Mouse (Mus musculus): ENCODE results near the gene Ddx58.

Ddx58 gene

GRCm38 (mm10) chr4:40234256-40234655, 5.4 kb downstream of the Ddx58 start:
- DNase-seq (ENCODE audit: low spot score) = no peak

DNA sequence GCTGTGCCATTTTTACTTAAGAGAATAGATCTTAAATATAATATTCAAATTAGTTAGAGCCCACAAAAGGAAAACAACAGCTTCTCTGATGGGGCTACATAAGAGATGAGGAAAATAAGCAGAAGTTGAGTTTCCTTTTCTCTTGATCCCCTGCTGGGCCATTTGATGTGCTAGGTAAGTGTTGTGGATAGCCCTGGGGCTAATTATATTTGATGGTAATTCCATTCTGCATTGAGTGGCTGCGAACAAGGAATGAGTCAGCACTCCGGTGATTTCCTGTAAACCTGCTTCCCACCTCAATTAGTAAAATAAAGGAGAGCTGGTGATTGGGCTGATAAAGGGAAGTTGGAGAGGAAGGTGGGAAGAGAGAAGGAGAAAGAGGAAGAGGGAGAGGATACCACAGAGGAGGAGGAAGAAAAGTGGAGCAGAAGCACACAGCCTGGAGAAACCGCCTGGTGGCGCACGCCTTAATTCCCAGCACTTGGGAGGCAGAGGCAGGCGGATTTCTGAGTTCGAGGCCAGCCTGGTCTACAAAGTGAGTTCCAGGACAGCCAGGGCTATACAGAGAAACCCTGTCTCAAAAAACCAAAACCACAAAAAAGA, 6.5 kb downstream of the Ddx58 start:
- DNase-seq (ENCODE audit: low spot score) = no peak

GRCm38 (mm10) chr4:40229723-40230122, 9.9 kb downstream of the Ddx58 start:
- no peak for DNase-seq (ENCODE audit: low spot score)

DNA sequence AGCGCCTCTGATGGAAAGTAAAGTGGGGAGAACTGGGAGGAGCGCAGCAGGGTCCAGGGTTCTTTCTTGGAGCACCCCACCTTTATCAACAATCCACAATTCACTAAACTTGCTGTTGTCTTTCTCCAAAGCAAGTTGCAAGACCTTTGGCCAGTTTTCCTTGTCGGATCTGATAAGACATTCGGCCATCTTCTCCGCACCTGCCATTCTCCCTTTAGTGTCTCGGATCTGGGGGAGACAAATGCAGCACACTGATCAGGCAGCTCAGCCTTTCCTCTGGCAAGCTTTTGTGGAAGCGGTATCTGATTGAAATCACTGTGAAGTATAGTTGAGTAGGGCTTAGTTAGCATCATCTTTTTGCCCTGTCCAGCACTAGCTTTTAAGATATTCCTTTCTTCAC, 11.7 kb downstream of the Ddx58 start:
- no peak for DNase-seq (ENCODE audit: low spot score)

- DNase-seq (ENCODE audit: low spot score) = no peak
These were observed 12.5 kb downstream of the Ddx58 start for GRCm38 (mm10) chr4:40227131-40227530.

GRCm38 (mm10) chr4:40226095-40226494, 13.5 kb downstream of the Ddx58 start:
- no peak for DNase-seq (ENCODE audit: low spot score)

DNA sequence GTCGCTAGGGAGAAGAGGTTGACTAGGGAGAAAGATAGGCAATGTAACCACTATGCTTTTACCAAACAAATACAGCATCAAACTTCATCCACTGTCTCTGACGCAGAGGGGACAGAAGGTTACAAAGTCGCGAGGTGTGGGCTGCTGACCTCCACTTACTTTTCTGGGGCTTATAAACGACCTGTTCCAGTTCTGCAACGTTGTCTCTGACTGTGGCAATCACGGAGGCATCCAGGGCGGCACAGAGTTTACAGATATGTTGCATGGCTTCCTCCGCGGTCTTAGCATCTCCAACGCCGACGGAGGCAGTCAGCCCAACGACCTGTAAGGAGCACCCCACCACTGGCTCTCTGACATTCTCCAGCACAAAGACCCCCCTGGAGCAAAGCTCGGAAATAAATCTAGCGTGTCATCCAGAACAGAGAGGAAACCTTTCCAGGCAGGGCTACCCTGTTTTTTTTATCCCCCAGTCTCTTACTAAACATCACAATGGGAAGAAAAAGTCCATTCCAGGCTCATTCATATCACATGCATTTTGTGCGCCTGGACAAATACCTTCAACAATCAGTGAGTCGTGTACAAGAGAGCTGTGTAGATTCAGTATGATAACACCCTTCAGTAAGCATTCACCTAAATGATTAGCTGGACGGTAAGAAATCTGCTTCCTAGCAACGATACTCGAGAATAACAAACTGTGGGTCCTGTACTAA, 17.6 kb downstream of the Ddx58 start:
- no peak for DNase-seq (ENCODE audit: low spot score)

- DNase-seq (ENCODE audit: low spot score) = no peak
These were observed 18.4 kb downstream of the Ddx58 start for GRCm38 (mm10) chr4:40221004-40221760.

- no peak for DNase-seq (ENCODE audit: low spot score)
These were observed 19.2 kb downstream of the Ddx58 start for GRCm38 (mm10) chr4:40220437-40220836.

- DNase-seq (ENCODE audit: low spot score) = no peak
These were observed 21.2 kb downstream of the Ddx58 start for GRCm38 (mm10) chr4:40218382-40218781.

- DNase-seq (ENCODE audit: low spot score) = no peak
These were observed 21.7 kb downstream of the Ddx58 start for GRCm38 (mm10) chr4:40217910-40218309.

- DNase-seq (ENCODE audit: low spot score) = no peak
These were observed 27.5 kb downstream of the Ddx58 start for GRCm38 (mm10) chr4:40212177-40212576.

- no peak for DNase-seq (ENCODE audit: low spot score)
These were observed 31.9 kb downstream of the Ddx58 start for GRCm38 (mm10) chr4:40207701-40208100.

- DNase-seq (ENCODE audit: low spot score) = no peak
These were observed 34.3 kb downstream of the Ddx58 start for GRCm38 (mm10) chr4:40205231-40205903.

DNA sequence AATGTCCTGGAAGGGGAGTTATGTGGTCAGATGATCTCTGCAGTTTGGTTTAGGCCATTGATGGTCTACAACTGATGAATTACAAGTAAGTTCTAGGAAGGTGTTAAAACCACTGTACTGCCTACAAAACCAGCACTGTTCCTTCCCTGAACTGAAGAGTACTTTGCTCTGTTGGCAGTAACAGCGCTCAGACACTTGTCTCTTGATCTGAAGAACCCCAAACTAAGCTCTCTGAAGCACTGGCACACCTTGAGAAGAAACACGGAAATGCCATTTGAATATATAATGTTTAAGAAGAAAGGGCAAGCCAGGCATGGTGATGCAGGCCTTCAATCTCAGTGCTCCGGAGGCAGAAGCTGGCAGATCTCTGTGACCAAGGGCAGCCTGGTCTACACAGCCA, 35.3 kb downstream of the Ddx58 start:
- DNase-seq (ENCODE audit: low spot score) = no peak

DNA sequence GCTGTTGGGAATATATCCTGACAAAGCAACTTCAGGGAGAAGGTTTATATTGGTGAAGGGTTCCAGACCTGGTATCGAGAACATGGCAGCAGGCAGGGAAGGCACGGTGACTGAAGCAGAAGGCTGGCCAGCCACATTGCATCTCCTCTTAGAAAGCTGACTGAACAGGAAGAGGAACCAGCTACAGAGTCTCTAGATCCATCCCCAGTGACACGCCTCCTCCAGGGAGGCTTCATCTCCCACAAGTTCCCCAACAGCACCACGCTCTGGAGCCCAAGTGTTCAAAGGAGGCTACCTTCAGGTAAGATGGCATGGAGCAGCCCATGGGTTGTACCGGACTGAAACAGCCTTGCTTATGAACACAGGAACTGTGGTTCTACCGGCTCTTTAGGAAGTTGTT, 37.4 kb downstream of the Ddx58 start:
- no peak for DNase-seq (ENCODE audit: low spot score)

DNA sequence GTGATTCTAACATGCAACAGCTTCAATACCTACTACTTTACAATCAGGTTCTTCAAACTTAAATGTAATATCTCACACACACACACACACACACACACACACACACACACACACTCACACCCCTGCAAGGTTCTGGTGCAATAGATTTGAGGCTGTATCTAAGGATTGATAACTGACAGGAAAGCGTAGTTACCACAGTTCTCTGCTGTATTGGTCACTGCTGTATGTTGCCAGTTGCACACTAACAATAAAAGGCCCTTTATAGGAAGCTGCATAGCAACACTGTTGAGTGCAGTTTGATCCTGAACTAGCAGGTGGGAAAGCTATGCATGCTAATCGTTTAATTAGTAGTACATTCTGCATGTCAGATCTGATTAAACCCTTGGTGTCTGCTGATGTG, 44.3 kb downstream of the Ddx58 start:
- DNase-seq (ENCODE audit: low spot score) = no peak

DNA sequence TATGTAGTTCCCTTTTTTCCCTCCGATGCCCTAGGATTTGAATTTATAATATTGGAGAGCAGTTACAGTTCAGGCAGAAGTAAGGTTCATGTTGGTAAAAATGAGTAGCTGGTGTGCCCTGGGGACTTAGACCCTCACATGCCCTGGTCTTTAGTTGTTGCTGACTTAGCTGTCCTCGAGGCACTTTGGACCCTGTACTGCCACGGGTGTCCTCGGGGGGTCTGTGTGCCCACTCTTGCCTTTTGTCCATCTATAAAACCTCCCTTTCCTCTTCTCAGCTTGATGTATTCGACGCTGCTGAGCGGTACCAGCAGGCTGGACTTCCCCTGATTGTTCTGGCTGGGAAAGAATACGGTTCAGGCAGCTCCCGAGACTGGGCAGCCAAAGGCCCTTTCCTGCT, 46.2 kb downstream of the Ddx58 start:
- no peak for DNase-seq (ENCODE audit: low spot score)

DNA sequence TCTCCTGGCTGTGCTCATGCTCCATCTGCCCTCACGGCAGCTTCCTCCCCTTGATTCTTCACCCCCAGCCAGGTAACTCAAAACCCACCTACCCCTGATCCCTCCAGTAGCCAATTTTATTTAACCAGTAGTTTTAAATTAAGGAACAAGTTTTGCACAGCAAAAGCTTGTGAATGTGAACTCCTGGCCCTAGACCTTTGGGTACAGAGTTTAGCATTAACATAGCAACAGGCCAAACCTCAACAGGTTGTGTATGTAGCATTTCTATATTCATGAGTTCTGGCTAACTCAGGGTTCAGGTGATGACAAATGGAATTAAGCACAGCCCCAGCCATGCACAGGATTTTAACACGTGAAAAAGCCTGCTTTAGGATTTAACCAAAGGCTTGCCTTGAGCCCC, 47.4 kb downstream of the Ddx58 start:
- no peak for DNase-seq (ENCODE audit: low spot score)

GRCm38 (mm10) chr4:40187956-40188355, 51.7 kb downstream of the Ddx58 start:
- DNase-seq (ENCODE audit: low spot score) = no peak

DNA sequence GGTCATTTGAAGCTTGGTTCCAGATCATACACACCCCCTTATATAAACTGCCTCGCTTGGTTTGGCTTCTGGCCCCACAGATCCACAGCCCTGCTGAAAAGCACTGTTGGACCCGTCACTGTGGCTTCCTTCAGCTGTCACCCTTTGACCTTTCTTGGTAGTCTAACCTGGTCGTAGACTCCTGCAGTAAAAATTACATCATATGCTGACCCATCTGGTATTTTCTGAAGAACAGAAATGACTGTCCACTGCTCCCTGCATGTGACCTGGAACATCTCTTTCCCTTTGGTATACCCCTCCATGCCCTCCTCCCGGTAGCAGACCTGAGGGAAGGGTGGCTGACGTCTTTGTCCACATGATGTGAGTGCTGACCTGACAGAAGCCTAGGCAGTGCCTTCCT, 55.2 kb downstream of the Ddx58 start:
- DNase-seq (ENCODE audit: low spot score) = no peak

DNA sequence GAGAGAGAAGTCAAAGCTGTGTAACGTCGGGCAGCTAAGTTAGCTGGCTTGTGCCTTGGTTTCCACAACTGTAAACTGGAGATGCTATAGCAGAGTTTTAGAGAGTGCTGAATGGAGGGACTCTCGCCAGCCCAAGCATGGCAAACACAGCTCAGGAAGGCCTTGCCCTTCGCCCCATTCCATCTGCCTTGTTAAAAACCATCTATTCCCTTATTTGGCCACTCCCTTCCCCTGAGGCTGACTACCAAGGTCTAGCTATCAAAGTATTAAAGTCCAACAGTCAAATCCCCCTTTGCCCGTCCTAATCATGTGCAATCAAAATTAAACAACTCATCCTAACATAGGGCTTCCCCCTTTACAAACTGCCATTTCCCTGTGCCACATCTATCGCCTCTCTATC, 55.8 kb downstream of the Ddx58 start:
- DNase-seq (ENCODE audit: low spot score) = no peak
